Mouse (Mus musculus): Measurements from ENCODE around the gene Shoc2. TPM values are rescaled to one million over a fixed set of nuclear protein-coding genes. Genes with fewer than 3 reads are reported as not detected.
A peak's percentile ranks its signal among the peaks of the same experiment; 100 is the strongest.

The Shoc2 gene
- polyA plus RNA-seq, 1 experiment from 2014 or later, result 54.8 TPM

DNA sequence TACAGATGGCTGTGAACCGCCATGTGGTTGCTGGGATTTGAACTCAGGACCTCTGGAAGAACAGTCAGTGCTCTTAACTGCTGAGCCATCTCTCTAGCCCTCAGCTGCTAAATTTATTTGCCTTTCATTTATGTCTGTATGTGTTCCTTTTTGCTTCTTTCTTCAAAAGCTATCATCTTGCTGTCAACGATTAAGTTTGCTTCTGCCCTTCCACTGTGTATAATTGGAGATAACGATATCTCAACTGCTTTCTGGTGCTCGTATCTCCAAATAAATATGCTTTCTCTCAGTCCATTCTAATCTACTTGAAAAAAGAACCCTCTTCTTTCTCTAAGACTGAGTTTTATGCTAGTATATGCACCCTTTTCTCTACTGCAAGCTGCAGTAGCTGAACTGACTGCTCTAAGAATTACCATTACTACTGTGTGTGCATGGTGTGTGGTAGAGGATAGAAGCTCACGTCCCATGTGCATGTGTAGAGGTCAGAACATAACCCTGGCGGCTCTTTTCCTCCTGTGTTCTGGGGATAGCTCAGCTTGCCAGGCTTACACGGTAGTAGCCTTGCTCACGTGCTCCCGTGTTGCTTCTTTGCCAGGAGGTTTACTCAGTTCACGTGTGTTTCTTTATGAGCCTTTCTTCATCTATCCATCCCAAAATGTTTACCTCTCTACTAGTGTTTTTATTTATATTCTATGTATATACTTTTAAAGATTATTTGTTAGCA lies 21.0 kb downstream of the Shoc2 start:
- DNase-seq, result no peak
- Histone ChIP-seq H3K9ac (no peak overlapping the region), H3K27ac (ENCODE audit: low read depth) (no peak overlapping the region), H3K36me3 (ENCODE audit: insufficient read depth) (0 out of 2 replicates have a peak, but pooled peaks cover 4% of the 10 kb centered on the region), H3K9me3 (ENCODE audit: low read depth, low read length) (no peaks in the 10 kb centered on the region), H3K4me1 (ENCODE audit: insufficient read depth) (no peaks in the 10 kb centered on the region), H3K4me2 (no peak overlapping the region), H3K27me3 (ENCODE audit: insufficient read depth, low read length) (no peaks in the 10 kb centered on the region), H3K4me3 (ENCODE audit: low read depth, low read length) (no peak overlapping the region)
- no peak for TF ChIP-seq CTCF (IDR thresholded peaks at IDR 0.05; ENCODE audit: low read depth)
- ATAC-seq (ENCODE audit: insufficient read depth), result no peak
- WGBS, result 74% methylated on average over 10 of the region's 10 CpGs

DNA sequence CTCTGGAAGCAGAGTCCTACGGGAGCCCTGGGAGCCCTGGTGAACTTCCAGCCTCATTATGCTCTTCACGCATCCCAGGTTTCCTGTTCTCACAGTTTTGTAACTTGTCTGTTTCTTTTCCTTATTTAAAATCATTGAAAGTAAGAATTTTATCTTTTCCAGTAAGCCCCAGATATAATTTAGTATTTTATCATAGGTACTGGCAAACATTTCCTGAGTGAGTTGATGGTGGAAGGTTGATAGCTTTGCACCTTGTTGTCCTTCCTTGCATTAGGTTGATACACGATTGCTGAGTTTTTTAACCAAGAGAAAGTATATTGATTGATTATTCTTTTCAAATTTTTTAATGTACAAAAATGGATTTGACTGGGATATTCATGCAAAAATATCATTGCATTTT lies 25.1 kb downstream of the Shoc2 start:
- Histone ChIP-seq H3K4me3 (ENCODE audit: low read depth, low read length) (no peak overlapping the region), H3K27ac (ENCODE audit: low read depth) (no peak overlapping the region), H3K9me3 (ENCODE audit: low read depth, low read length) (no peaks in the 10 kb centered on the region), H3K27me3 (ENCODE audit: insufficient read depth, low read length) (no peaks in the 10 kb centered on the region), H3K9ac (no peak overlapping the region), H3K4me2 (no peak overlapping the region), H3K36me3 (ENCODE audit: insufficient read depth) (no peaks in the 10 kb centered on the region), H3K4me1 (ENCODE audit: insufficient read depth) (no peaks in the 10 kb centered on the region)
- 85% methylated on average over 3 of the region's 3 CpGs for WGBS
- DNase-seq (no peak), ATAC-seq (ENCODE audit: insufficient read depth) (no peak)
- no peak for TF ChIP-seq CTCF (IDR thresholded peaks at IDR 0.05; ENCODE audit: low read depth)

DNA sequence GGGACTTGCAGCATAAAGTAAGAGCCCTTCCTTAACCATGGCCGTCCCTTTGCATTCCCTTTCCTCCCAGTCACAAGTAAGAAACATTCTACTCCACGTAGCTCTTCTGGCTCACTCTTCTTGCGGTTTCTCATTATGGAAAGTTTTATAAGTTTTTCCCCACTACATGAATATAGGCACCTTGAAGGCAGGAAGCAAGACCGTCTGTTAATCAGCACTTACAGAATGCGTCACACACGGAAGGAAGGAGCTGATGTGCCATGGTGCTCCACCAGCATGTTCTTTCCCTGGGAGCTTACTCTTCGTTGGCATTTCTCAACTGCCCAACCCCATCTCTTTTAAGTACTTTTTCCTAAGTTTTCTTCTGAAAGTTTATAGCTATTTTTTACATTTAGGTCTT lies 27.8 kb downstream of the Shoc2 start:
- Histone ChIP-seq H3K4me1 (ENCODE audit: insufficient read depth) (no peaks in the 10 kb centered on the region), H3K4me2 (no peak overlapping the region), H3K4me3 (ENCODE audit: low read depth, low read length) (no peak overlapping the region), H3K27me3 (ENCODE audit: insufficient read depth, low read length) (no peaks in the 10 kb centered on the region), H3K36me3 (ENCODE audit: insufficient read depth) (no peaks in the 10 kb centered on the region), H3K9me3 (ENCODE audit: low read depth, low read length) (no peaks in the 10 kb centered on the region), H3K9ac (no peak overlapping the region), H3K27ac (ENCODE audit: low read depth) (no peak overlapping the region; the same call in 1 of the 2 replicates)
- peak; percentile 7 for DNase-seq
- TF ChIP-seq CTCF (IDR thresholded peaks at IDR 0.05; ENCODE audit: low read depth), result no peak
- 72% methylated on average over 7 of the region's 7 CpGs for WGBS
- ATAC-seq (ENCODE audit: insufficient read depth), result no peak

DNA sequence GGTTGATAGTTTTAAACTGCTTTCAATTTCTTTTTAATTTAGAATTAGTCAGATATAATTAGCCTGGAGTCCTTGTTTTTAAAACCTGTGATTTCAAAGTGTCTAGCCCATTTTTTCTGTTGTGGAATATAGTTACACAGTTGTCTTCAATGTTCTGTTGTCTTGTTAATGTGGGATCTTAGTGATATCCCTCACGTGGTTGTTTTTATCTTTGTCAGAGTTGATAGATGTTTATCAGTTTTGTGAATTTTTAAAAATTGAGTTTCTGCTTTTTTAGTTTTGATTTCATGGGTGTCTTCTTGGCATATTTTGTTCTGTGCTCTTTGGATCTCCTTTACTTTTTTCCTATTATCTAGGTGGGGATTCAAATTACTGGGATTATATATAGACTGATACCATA lies 29.6 kb downstream of the Shoc2 start:
- no peak for ATAC-seq (ENCODE audit: insufficient read depth)
- no peak overlapping the region for H3K9ac ChIP-seq
- H3K4me1 ChIP-seq (ENCODE audit: insufficient read depth), result no peaks in the 10 kb centered on the region
- DNase-seq, result no peak
- no peak overlapping the region for H3K27ac ChIP-seq (ENCODE audit: low read depth)
- H3K36me3 ChIP-seq (ENCODE audit: insufficient read depth), result no peaks in the 10 kb centered on the region
- TF ChIP-seq CTCF (IDR thresholded peaks at IDR 0.05; ENCODE audit: low read depth), result no peak
- no peaks in the 10 kb centered on the region for H3K27me3 ChIP-seq (ENCODE audit: insufficient read depth, low read length)
- no peak overlapping the region for H3K4me3 ChIP-seq (ENCODE audit: low read depth, low read length)
- no peak overlapping the region for H3K4me2 ChIP-seq
- WGBS, result 59% methylated on average over 1 of the region's 1 CpGs
- no peaks in the 10 kb centered on the region for H3K9me3 ChIP-seq (ENCODE audit: low read depth, low read length)

DNA sequence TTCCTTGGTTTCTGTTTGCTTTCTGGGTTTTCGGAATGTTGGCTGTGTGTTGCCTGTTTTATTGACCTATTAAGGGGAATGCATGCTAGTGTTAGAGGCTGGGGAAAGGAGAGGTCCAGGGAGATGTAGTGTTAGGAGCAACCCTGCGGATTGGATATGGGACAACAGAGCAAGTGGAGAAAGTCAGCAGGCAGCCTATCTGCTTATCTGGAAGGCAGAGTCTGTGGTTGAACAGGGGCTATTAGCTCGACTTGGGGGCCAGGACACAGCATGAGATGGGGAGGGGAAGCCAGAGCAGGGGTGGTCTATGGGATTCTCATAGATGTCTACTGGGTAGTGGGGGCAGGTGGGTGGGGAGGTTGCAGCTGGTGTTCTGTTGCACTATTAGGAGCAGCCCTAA lies 37.9 kb downstream of the Shoc2 start:
- Histone ChIP-seq H3K4me1 (ENCODE audit: insufficient read depth) (no peaks in the 10 kb centered on the region), H3K9me3 (ENCODE audit: low read depth, low read length) (no peaks in the 10 kb centered on the region), H3K4me3 (ENCODE audit: low read depth, low read length) (no peak overlapping the region), H3K9ac (no peak overlapping the region), H3K27ac (ENCODE audit: low read depth) (no peak overlapping the region), H3K4me2 (no peak overlapping the region), H3K27me3 (ENCODE audit: insufficient read depth, low read length) (no peaks in the 10 kb centered on the region), H3K36me3 (ENCODE audit: insufficient read depth) (no peaks in the 10 kb centered on the region)
- TF ChIP-seq CTCF (IDR thresholded peaks at IDR 0.05; ENCODE audit: low read depth), result no peak
- ATAC-seq (ENCODE audit: insufficient read depth) (no peak), DNase-seq (no peak)
- WGBS, result 53% methylated on average over 3 of the region's 3 CpGs

DNA sequence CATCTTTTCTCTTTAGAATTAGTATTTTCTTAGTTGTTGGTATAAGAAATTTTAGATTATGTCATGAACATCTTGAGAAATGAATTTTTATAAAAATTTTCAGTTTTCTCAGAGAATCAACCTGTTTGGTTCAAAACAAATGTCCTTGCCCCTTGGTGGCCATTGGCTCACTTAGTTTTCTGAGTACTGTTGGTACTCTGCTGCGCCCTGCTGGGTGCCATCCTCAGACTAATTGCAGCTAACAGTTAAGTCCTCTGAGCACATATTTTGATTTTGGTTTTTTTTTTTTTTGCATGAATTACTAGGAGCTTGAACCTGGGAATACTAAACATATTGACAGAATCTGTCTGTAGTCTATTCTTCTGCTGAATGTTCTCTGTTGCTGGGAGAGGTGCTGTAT lies 39.2 kb downstream of the Shoc2 start:
- Histone ChIP-seq H3K9me3 (ENCODE audit: low read depth, low read length) (no peaks in the 10 kb centered on the region), H3K27ac (ENCODE audit: low read depth) (no peak overlapping the region)
- WGBS, result 92% methylated on average over 1 of the region's 1 CpGs

DNA sequence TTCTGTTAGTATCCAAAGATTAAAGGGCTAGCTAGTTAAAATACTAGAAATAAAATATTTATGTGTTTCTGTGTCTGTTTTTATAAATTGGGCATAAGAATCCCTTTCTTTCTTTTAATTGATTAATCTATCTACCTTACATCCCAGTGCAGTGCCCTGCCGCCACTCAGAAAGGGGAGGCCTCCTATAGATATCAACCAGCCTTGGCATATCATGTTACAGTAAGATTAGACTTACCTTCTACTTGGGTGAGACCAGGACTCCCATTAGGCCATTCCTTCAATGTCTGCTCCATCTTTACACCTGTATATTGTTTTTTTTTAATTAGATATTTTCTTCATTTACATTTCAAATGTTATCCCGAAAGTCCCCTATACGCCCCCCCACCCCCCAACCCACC lies 40.5 kb downstream of the Shoc2 start:
- no peaks in the 10 kb centered on the region for H3K4me1 ChIP-seq (ENCODE audit: insufficient read depth)
- H3K27ac ChIP-seq (ENCODE audit: low read depth), result no peak overlapping the region
- no peak for ATAC-seq (ENCODE audit: insufficient read depth)
- no peak overlapping the region for H3K4me2 ChIP-seq
- no peaks in the 10 kb centered on the region for H3K9me3 ChIP-seq (ENCODE audit: low read depth, low read length)
- no peak for TF ChIP-seq CTCF (IDR thresholded peaks at IDR 0.05; ENCODE audit: low read depth)
- H3K27me3 ChIP-seq (ENCODE audit: insufficient read depth, low read length), result no peaks in the 10 kb centered on the region
- 92% methylated on average over 3 of the region's 3 CpGs for WGBS
- no peak for DNase-seq
- no peak overlapping the region for H3K4me3 ChIP-seq (ENCODE audit: low read depth, low read length)
- peaks cover 15% of the 10 kb centered on the region; the same call in 1 of the 2 replicates for H3K36me3 ChIP-seq (ENCODE audit: insufficient read depth)
- no peak overlapping the region for H3K9ac ChIP-seq

More for the DNA sequence above, 39.2 kb downstream of the Shoc2 start:
- TF ChIP-seq CTCF (IDR thresholded peaks at IDR 0.05; ENCODE audit: low read depth), result no peak
- no peaks in the 10 kb centered on the region for H3K4me1 ChIP-seq (ENCODE audit: insufficient read depth)
- no peak overlapping the region for H3K4me3 ChIP-seq (ENCODE audit: low read depth, low read length)
- no peak for ATAC-seq (ENCODE audit: insufficient read depth)
- peaks cover 8% of the 10 kb centered on the region; the same call in 1 of the 2 replicates for H3K36me3 ChIP-seq (ENCODE audit: insufficient read depth)
- H3K4me2 ChIP-seq, result no peak overlapping the region
- no peaks in the 10 kb centered on the region for H3K27me3 ChIP-seq (ENCODE audit: insufficient read depth, low read length)
- no peak overlapping the region for H3K9ac ChIP-seq
- DNase-seq, result no peak

All from lung, embryonic 14.5 days (tissue).